Mouse (Mus musculus) CH12.LX (cell line): ENCODE measurements around the gene Myo1c. TPM values are rescaled to one million over a fixed set of nuclear protein-coding genes. Genes with fewer than 3 reads are reported as not detected.

Source experiments
- DNase-seq: peaks from one replicate; pipeline ENCODE4 v3.0.0-alpha.2; 2013; ENCODE audit errors: extremely low read depth
- H3K27ac ChIP-seq: 2 replicates; pipeline ENCODE4 v1.5.1; 2012; ENCODE audit warnings: low read depth, mild to moderate bottlenecking, control low read depth, moderate library complexity; ENCODE audit not compliant: insufficient read depth
- H3K27me3 ChIP-seq: replicated peaks from 2 replicates; pipeline ENCODE3; 2012; ENCODE audit warnings: inconsistent platforms
- H3K36me3 ChIP-seq, 2 experiments: replicated peaks in 1 of 2; 2 replicates each; pipeline versions ENCODE3 to v1.6.1; 2012; ENCODE audit warnings: inconsistent platforms in 1 of 2, low read length in 1 of 2, mild to moderate bottlenecking in 1 of 2, mixed read lengths in 1 of 2, moderate library complexity in 1 of 2; ENCODE audit not compliant: control insufficient read depth in 1 of 2, insufficient read depth in 1 of 2
- H3K4me1 ChIP-seq, 2 experiments: 2 replicates each; pipeline ENCODE4 v1.6.1; 2012; ENCODE audit warnings: inconsistent platforms in 1 of 2, moderate library complexity in 1 of 2; ENCODE audit not compliant: insufficient read depth in 2 of 2, control insufficient read depth in 1 of 2
- H3K4me2 ChIP-seq: 2 replicates; pipeline ENCODE4 v1.6.1; 2012; ENCODE audit warnings: low read depth, mild to moderate bottlenecking, control low read depth; ENCODE audit not compliant: poor library complexity, insufficient read depth, severe bottlenecking
- H3K4me3 ChIP-seq, 3 experiments: fragments of 150-350 bp in 1 of 3; sonication (generic) in 1 of 3; replicated peaks in 1 of 3; 2 replicates each; pipeline versions ENCODE3 to v1.5.1; 2011 to 2012; ENCODE audit warnings: low read depth in 2 of 3, low read length in 2 of 3, mild to moderate bottlenecking in 2 of 3, moderate library complexity in 2 of 3, control low read depth in 1 of 3, improper control_type of control experiment in 1 of 3, inconsistent platforms in 1 of 3, mixed read lengths in 1 of 3; ENCODE audit not compliant: poor library complexity in 1 of 3
- H3K79me2 ChIP-seq: replicated peaks from 2 replicates; pipeline ENCODE4 v1.6.1; 2012; ENCODE audit warnings: mild to moderate bottlenecking, moderate library complexity; ENCODE audit not compliant: control insufficient read depth, poor library complexity, insufficient read depth, severe bottlenecking; ENCODE audit errors: extremely low read depth
- H3K9ac ChIP-seq: 2 replicates; pipeline ENCODE4 v1.6.1; 2012; ENCODE audit warnings: low read depth, mild to moderate bottlenecking, control low read depth, moderate library complexity; ENCODE audit not compliant: insufficient read depth
- H3K9me3 ChIP-seq: replicated peaks from 2 replicates; pipeline ENCODE3; 2012; ENCODE audit warnings: low read length, inconsistent platforms, mixed read lengths
- CHD1 ChIP-seq: IDR thresholded peaks from 2 replicates; pipeline ENCODE4 v1.6.1; 2012; ENCODE audit warnings: low read depth, low read length, improper control_type of control experiment, inconsistent platforms
- E2F4 ChIP-seq: IDR thresholded peaks from 2 replicates; pipeline ENCODE4 v1.6.1; 2011; ENCODE audit warnings: low read depth, low read length, improper control_type of control experiment; ENCODE audit not compliant: insufficient replicate concordance
- ELF1 ChIP-seq: IDR thresholded peaks from 2 replicates; pipeline ENCODE4 v1.6.1; 2014; ENCODE audit warnings: low read depth, mild to moderate bottlenecking, inconsistent platforms, low read length, improper control_type of control experiment
- EP300 ChIP-seq: IDR thresholded peaks from 2 replicates; pipeline ENCODE4 v1.6.1; 2011; ENCODE audit warnings: low read length, improper control_type of control experiment
- HCFC1 ChIP-seq: IDR thresholded peaks from 2 replicates; pipeline ENCODE4 v1.6.1; 2012; ENCODE audit warnings: low read depth, mild to moderate bottlenecking, inconsistent platforms, low read length, improper control_type of control experiment
- IRF4 ChIP-seq: IDR thresholded peaks from 2 replicates; pipeline ENCODE4 v1.6.1; 2014; ENCODE audit warnings: low read depth, mild to moderate bottlenecking, inconsistent platforms, low read length, improper control_type of control experiment
- JUN ChIP-seq: IDR thresholded peaks from 2 replicates; pipeline ENCODE4 v1.6.1; 2011; ENCODE audit warnings: low read depth, mild to moderate bottlenecking, low read length, improper control_type of control experiment, moderate library complexity; ENCODE audit not compliant: insufficient read depth
- JUND ChIP-seq: conservative IDR thresholded peaks from 2 replicates; pipeline ENCODE4 v1.6.1; 2011; ENCODE audit warnings: low read depth, low read length, improper control_type of control experiment
- KAT2A ChIP-seq: IDR thresholded peaks from 2 replicates; pipeline ENCODE4 v1.6.1; 2012; ENCODE audit warnings: low read length, improper control_type of control experiment, inconsistent platforms; ENCODE audit not compliant: insufficient replicate concordance
- MAX ChIP-seq: IDR thresholded peaks from 2 replicates; pipeline ENCODE4 v1.6.1; 2011; ENCODE audit warnings: low read length, improper control_type of control experiment
- MAZ ChIP-seq: IDR thresholded peaks from 2 replicates; pipeline ENCODE4 v1.6.1; 2012; ENCODE audit warnings: low read depth, mild to moderate bottlenecking, inconsistent platforms, low read length, improper control_type of control experiment, moderate library complexity
- MEF2A ChIP-seq: IDR thresholded peaks from 2 replicates; pipeline ENCODE4 v1.6.1; 2014; ENCODE audit warnings: low read depth, mild to moderate bottlenecking, inconsistent platforms, low read length, improper control_type of control experiment, borderline replicate concordance
- NELFE ChIP-seq: IDR thresholded peaks from 2 replicates; pipeline ENCODE4 v1.6.1; 2011; ENCODE audit warnings: low read depth, low read length, improper control_type of control experiment
- RAD21 ChIP-seq: IDR thresholded peaks from 2 replicates; pipeline ENCODE4 v1.6.1; 2011; ENCODE audit warnings: low read depth, mild to moderate bottlenecking, low read length, improper control_type of control experiment, moderate library complexity
- SIN3A ChIP-seq: IDR thresholded peaks from 2 replicates; pipeline ENCODE4 v1.6.1; 2012; ENCODE audit warnings: low read length, improper control_type of control experiment, inconsistent platforms
- SMC3 ChIP-seq: IDR thresholded peaks from 2 replicates; pipeline ENCODE4 v1.6.1; 2011; ENCODE audit warnings: low read depth, low read length, improper control_type of control experiment
- UBTF ChIP-seq: IDR thresholded peaks from 2 replicates; pipeline ENCODE4 v1.6.1; 2012; ENCODE audit warnings: low read depth, mild to moderate bottlenecking, inconsistent platforms, low read length, improper control_type of control experiment, moderate library complexity
- USF2 ChIP-seq: conservative IDR thresholded peaks from 2 replicates; pipeline ENCODE4 v1.6.1; 2011; ENCODE audit warnings: low read depth, low read length, improper control_type of control experiment
- ZC3H11A ChIP-seq: IDR thresholded peaks from 2 replicates; pipeline ENCODE4 v1.6.1; 2012; ENCODE audit warnings: low read depth, mild to moderate bottlenecking, inconsistent platforms, low read length, improper control_type of control experiment
- ZMIZ1 ChIP-seq: IDR thresholded peaks from 2 replicates; pipeline ENCODE4 v1.6.1; 2012; ENCODE audit warnings: low read depth, mild to moderate bottlenecking, inconsistent platforms, low read length, improper control_type of control experiment
- ZNF384 ChIP-seq: IDR thresholded peaks from 2 replicates; pipeline ENCODE4 v1.6.1; 2012; ENCODE audit warnings: low read depth, low read length, improper control_type of control experiment, inconsistent platforms
- dilution Hi-C: fragments of 300-500 bp; cut with MboI; formaldehyde crosslinking; loops from 2 replicates; pipeline ENCODE4 v1.14.3; 2020; ENCODE audit warnings: low sequenced_read_pairs; ENCODE audit not compliant: extremely low pct_unique_long_range_greater_than_20kb, extremely low pct_ligation_motif_present
- in situ Hi-C: fragments of 300-500 bp; cut with MboI; formaldehyde crosslinking; loops from 3 replicates; pipeline ENCODE4 v1.14.3; 2019; ENCODE audit warnings: low sequenced_read_pairs, low pct_ligation_motif_present, low pct_unique_long_range_greater_than_20kb, mixed read lengths
- polyA plus RNA-seq: library from polyadenylated mRNA; unstranded; fragments of >175 nt; gene quantifications from 2 replicates; pipeline ENCODE4 v1.2.1, GENCODE M21; 2012; ENCODE audit warnings: low read depth; ENCODE audit not compliant: insufficient read length
- total RNA-seq, 2 experiments: library from RNA; depleted of rRNA; stranded (reverse); fragments of 300-350 nt in 1 of 2; fragments of >200 nt in 1 of 2; gene quantifications; 2 replicates each; pipeline ENCODE4 v1.2.3; 2012 to 2014

The Myo1c gene
- total and polyA plus RNA-seq, 3 experiments = 21.9 to 52.0 (median 41.1) TPM

GRCm38 (mm10) chr11:75679439-75680171 lies 29.3 kb downstream of the Myo1c start (continued):
- TF ChIP-seq UBTF (no peak; the same call in 1 of the 2 replicates), NELFE (no peak), SMC3 (no peak), RAD21 (no peak)
- TF ChIP-seq, all 38 proteins: peak for 4

GRCm38 (mm10) chr11:75684462-75684861 lies 34.2 kb downstream of the Myo1c start:
- H3K4me3 ChIP-seq = no peak overlapping the region
- no peaks in the 10 kb centered on the region for H3K9me3 ChIP-seq
- no peak overlapping the region for H3K9ac ChIP-seq
- H3K27ac ChIP-seq = no peak overlapping the region
- DNase-seq = peak; percentile 17
- no peaks in the 10 kb centered on the region for H3K27me3 ChIP-seq
- peaks cover 97% of the 10 kb centered on the region for H3K79me2 ChIP-seq
- in situ Hi-C loops = no loop called here
- TF ChIP-seq USF2 (no peak), JUND (no peak), SMC3 (no peak), KAT2A (no peak), IRF4 (no peak), E2F4 (no peak), CHD1 (no peak), ZMIZ1 (no peak), NELFE (no peak), ZNF384 (no peak), ZC3H11A (no peak), RAD21 (no peak; the same call in 1 of the 2 replicates), JUN (no peak), UBTF (no peak)
- peaks cover 12 to 65% of the 10 kb centered on the region in 2 experiments for H3K4me1 ChIP-seq
- no peak overlapping the region for H3K4me2 ChIP-seq
- H3K36me3 ChIP-seq = peaks cover 12 to 64% of the 10 kb centered on the region in 2 experiments
- dilution Hi-C loops = no loop called here

GRCm38 (mm10) chr11:75684956-75685355 lies 34.7 kb downstream of the Myo1c start:
- Histone ChIP-seq H3K79me2 (peaks cover 93% of the 10 kb centered on the region), H3K4me1 (peaks cover 12 to 65% of the 10 kb centered on the region in 2 experiments), H3K27ac (no peak overlapping the region), H3K9ac (no peak overlapping the region), H3K9me3 (no peaks in the 10 kb centered on the region), H3K27me3 (no peaks in the 10 kb centered on the region), H3K36me3 (peaks cover 14 to 69% of the 10 kb centered on the region in 2 experiments), H3K4me3 (no peak overlapping the region), H3K4me2 (no peak overlapping the region)
- TF ChIP-seq SIN3A = no peak
- TF ChIP-seq UBTF = no peak
- TF ChIP-seq HCFC1 = no peak
- TF ChIP-seq MEF2A = no peak
- TF ChIP-seq EP300 = no peak
- TF ChIP-seq ELF1 = no peak
- TF ChIP-seq MAZ = no peak
- TF ChIP-seq MAX = no peak
- dilution Hi-C loops = no loop called here
- in situ Hi-C loops = no loop called here
- no peak for DNase-seq
